Mouse (Mus musculus) embryonic facial prominence, embryonic 13.5 days (tissue): ENCODE data around the gene Shld1. TPM values are rescaled to one million over a fixed set of nuclear protein-coding genes. Genes with fewer than 3 reads are reported as not detected.

ENCODE experiments used
- ATAC-seq: fragments of 200-750 bp; cut with Nextera tagmentation; 2 replicates; pipeline ENCODE4 v1.8.0; 2017; ENCODE audit warnings: low read depth; ENCODE audit not compliant: insufficient number of reproducible peaks, insufficient read depth, low FRiP score, low TSS enrichment
- H3K27ac ChIP-seq: fragments of 300-500 bp; sonication (generic); 2 replicates; pipeline ENCODE4 v1.5.1; 2015; ENCODE audit warnings: moderate library complexity, mild to moderate bottlenecking, inconsistent platforms
- H3K27me3 ChIP-seq: fragments of 300-500 bp; sonication (generic); 2 replicates; pipeline ENCODE4 v1.6.1; 2015; ENCODE audit warnings: mild to moderate bottlenecking, inconsistent platforms
- H3K36me3 ChIP-seq: fragments of 300-500 bp; sonication (generic); 2 replicates; pipeline ENCODE4 v1.6.1; 2015; ENCODE audit warnings: mild to moderate bottlenecking, inconsistent platforms
- H3K4me1 ChIP-seq: fragments of 300-500 bp; sonication (generic); 2 replicates; pipeline ENCODE4 v1.6.1; 2015; ENCODE audit warnings: inconsistent platforms
- H3K4me2 ChIP-seq: fragments of 300-500 bp; sonication (generic); 2 replicates; pipeline ENCODE4 v1.6.1; 2015; ENCODE audit warnings: moderate library complexity, mild to moderate bottlenecking, inconsistent platforms
- H3K4me3 ChIP-seq: fragments of 300-500 bp; sonication (generic); 2 replicates; pipeline ENCODE4 v1.5.1; 2015; ENCODE audit warnings: mild to moderate bottlenecking, inconsistent platforms
- H3K9ac ChIP-seq: fragments of 300-500 bp; sonication (generic); 2 replicates; pipeline ENCODE4 v1.6.1; 2015; ENCODE audit warnings: mild to moderate bottlenecking, inconsistent platforms
- H3K9me3 ChIP-seq: fragments of 300-500 bp; sonication (generic); 2 replicates; pipeline ENCODE4 v1.6.1; 2016; ENCODE audit warnings: inconsistent platforms
- WGBS: fragments of 180-500 bp; shearing (Covaris S2); methylation state at CpG from one replicate; pipeline ENCODE4 v1.1.7; 2015; ENCODE audit warnings: mixed read lengths; 5-methylcytosine and 5-hydroxymethylcytosine counted together
- polyA plus RNA-seq: library from polyadenylated mRNA; unstranded; fragments of >200 nt; fragmentation: Nextera tagmentation; extraction: Ambion mirVana; gene quantifications from 2 replicates; pipeline ENCODE4 v1.2.1, GENCODE M21; 2015

The Shld1 gene
- polyA plus RNA-seq, 1 experiment from 2014 or later: 15.0 TPM

DNA sequence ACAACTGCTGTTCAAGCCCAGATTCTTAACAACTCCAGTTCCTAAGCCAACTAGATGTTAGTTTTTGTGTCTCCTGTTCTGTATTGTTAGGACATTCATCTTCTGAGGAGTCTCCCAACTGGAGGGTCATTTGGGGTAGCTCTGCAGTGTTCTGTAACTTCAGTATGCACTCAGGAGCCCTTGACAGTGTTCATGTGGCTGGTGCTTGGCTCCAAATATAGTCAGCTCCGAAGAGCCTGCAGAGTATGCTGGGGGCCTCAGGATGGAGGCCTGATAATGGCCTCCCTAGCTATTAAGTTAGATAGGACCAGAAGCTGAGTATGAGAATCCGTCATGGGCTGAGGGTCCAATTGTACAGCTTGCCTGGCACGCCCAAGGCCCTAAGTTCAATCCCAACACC lies 7.2 kb downstream of the Shld1 start:
- H3K27me3 ChIP-seq: no peaks in the 10 kb centered on the region
- H3K4me1 ChIP-seq: peaks cover 11% of the 10 kb centered on the region
- peaks cover 17% of the 10 kb centered on the region; the same call in 1 of the 2 replicates for H3K36me3 ChIP-seq
- no peak for ATAC-seq
- no peak overlapping the region for H3K4me3 ChIP-seq
- 85% methylated on average over 3 of the region's 3 CpGs for WGBS
- no peak overlapping the region for H3K4me2 ChIP-seq
- H3K9ac ChIP-seq: no peak overlapping the region
- H3K9me3 ChIP-seq: no peaks in the 10 kb centered on the region
- no peak overlapping the region for H3K27ac ChIP-seq

GRCm38 (mm10) chr2:132695358-132696093 lies 8.8 kb downstream of the Shld1 start:
- Histone ChIP-seq H3K9me3 (no peaks in the 10 kb centered on the region), H3K9ac (no peak overlapping the region), H3K4me2 (no peak overlapping the region), H3K4me3 (no peak overlapping the region), H3K27ac (no peak overlapping the region), H3K4me1 (no peaks in the 10 kb centered on the region), H3K36me3 (peaks cover 17% of the 10 kb centered on the region; the same call in 1 of the 2 replicates), H3K27me3 (no peaks in the 10 kb centered on the region)
- WGBS: 82% methylated on average over 9 of the region's 9 CpGs
- peak; percentile 56; the same call in 1 of the 2 replicates for ATAC-seq

- Histone ChIP-seq H3K36me3 (0 out of 2 replicates have a peak, but pooled peaks cover 12% of the 10 kb centered on the region), H3K4me2 (no peak overlapping the region), H3K27me3 (no peaks in the 10 kb centered on the region), H3K4me3 (no peak overlapping the region), H3K9me3 (no peaks in the 10 kb centered on the region), H3K9ac (no peak overlapping the region), H3K4me1 (no peaks in the 10 kb centered on the region), H3K27ac (no peak overlapping the region; the same call in 1 of the 2 replicates)
- WGBS: 89% methylated on average over 5 of the region's 5 CpGs
- no peak for ATAC-seq
Observed at GRCm38 (mm10) chr2:132696519-132696918, 9.8 kb downstream of the Shld1 start.

GRCm38 (mm10) chr2:132697256-132697655 lies 10.5 kb downstream of the Shld1 start:
- no peaks in the 10 kb centered on the region for H3K27me3 ChIP-seq
- no peaks in the 10 kb centered on the region for H3K4me1 ChIP-seq
- ATAC-seq: no peak
- H3K27ac ChIP-seq: no peak overlapping the region
- no peak overlapping the region for H3K4me3 ChIP-seq
- no peak overlapping the region for H3K9ac ChIP-seq
- no peaks in the 10 kb centered on the region for H3K9me3 ChIP-seq
- no peak overlapping the region for H3K4me2 ChIP-seq
- WGBS: 76% methylated on average over 5 of the region's 5 CpGs
- H3K36me3 ChIP-seq: 0 out of 2 replicates have a peak, but pooled peaks cover 12% of the 10 kb centered on the region

DNA sequence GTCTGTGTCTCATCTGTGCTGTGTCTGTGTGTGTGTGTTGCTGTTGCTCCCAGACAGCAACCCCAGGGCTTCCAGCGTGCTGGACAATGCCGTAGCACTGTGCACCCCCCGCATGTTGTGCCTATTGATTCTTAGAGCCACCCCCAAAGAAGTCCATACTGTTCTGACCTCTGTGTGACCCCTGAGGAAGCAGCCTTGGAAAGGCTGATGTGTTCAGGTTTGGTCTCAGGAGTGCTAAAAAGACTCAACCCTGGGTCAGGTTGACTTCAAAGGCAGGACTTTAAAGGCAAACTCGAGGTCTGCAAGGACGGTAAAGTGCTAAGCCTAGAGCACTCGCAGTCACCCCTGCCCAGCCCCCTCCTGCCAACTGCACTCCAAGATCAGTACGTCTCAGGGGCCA lies 11.0 kb downstream of the Shld1 start:
- Histone ChIP-seq H3K9me3 (no peaks in the 10 kb centered on the region), H3K36me3 (0 out of 2 replicates have a peak, but pooled peaks cover 12% of the 10 kb centered on the region), H3K4me2 (no peak overlapping the region), H3K27ac (no peak overlapping the region), H3K4me3 (no peak overlapping the region), H3K9ac (no peak overlapping the region), H3K4me1 (no peaks in the 10 kb centered on the region), H3K27me3 (no peaks in the 10 kb centered on the region)
- WGBS: 64% methylated on average over 7 of the region's 7 CpGs
- ATAC-seq: no peak

DNA sequence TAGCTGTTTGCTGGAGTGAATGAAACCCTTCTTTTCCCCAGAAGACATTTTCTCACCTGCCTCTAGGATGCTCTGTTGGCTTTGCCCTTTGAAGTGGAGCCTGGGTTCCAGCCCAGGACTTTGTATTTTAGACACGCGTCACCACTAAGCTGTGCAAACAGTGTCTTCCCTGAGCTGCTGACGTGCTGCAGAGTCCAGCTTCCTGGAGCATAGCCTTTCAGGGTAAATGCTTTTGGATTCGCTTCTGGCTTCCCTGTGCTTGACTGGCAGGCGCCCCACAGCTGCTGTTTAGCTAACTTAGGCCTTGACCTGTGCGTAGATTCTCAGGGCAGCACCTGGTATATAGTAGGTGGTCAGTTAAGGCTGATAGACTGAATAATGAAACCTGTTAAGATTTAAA lies 11.7 kb downstream of the Shld1 start:
- Histone ChIP-seq H3K9ac (no peak overlapping the region), H3K4me3 (no peak overlapping the region), H3K4me2 (no peak overlapping the region), H3K27ac (no peak overlapping the region), H3K4me1 (no peaks in the 10 kb centered on the region), H3K36me3 (0 out of 2 replicates have a peak, but pooled peaks cover 12% of the 10 kb centered on the region), H3K27me3 (no peaks in the 10 kb centered on the region), H3K9me3 (no peaks in the 10 kb centered on the region)
- 80% methylated on average over 6 of the region's 6 CpGs for WGBS
- ATAC-seq: no peak

DNA sequence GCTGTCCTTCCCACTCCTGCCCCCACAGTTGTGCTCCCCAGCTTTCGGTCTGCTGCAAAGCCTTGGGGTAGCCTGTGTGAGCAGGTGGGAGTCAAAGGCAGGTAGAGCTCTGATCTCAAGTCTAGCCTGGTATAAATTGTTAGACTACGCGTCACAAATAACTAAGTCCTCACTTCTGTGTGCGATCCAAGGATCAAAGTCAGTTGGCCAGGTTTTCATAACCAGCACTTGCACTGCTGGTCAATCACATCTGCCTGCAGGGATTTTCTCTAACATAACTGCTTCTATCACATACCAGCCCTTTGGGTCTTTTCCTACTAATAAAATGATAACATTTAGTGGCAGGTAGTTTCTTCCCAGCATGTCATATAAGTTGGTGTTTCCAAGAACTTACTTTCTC lies 14.2 kb downstream of the Shld1 start:
- no peak for ATAC-seq
- Histone ChIP-seq H3K4me1 (no peaks in the 10 kb centered on the region), H3K27me3 (no peaks in the 10 kb centered on the region), H3K36me3 (0 out of 2 replicates have a peak, but pooled peaks cover 7% of the 10 kb centered on the region), H3K9me3 (no peaks in the 10 kb centered on the region), H3K4me3 (no peak overlapping the region), H3K4me2 (no peak overlapping the region), H3K9ac (no peak overlapping the region), H3K27ac (no peak overlapping the region)
- WGBS: 83% methylated on average over 4 of the region's 4 CpGs

DNA sequence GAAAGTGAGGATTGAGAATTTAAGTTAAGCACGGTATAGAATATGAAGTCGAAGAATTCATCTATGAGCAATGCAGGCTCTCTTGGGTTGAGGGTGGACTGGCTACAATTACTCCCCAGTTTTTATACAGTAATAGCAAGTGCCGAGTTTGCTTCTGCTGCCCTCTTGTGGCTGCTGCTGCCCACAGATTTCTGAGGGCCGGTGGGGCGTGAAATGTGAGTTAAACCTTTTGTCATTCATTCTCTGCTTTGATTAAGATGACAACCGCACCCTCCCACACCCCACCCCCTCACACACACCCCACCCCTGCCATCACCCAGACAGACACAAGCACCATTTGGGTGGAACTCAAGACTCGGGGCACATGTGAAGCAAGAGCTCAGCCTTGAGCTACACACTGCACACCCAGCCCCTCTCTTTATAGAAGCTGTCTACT lies 14.7 kb downstream of the Shld1 start:
- 11% methylated on average over 7 of the region's 7 CpGs for WGBS
- Histone ChIP-seq H3K27me3 (no peaks in the 10 kb centered on the region), H3K9ac (no peak overlapping the region), H3K27ac (no peak overlapping the region), H3K4me3 (no peak overlapping the region), H3K4me1 (no peaks in the 10 kb centered on the region), H3K9me3 (no peaks in the 10 kb centered on the region), H3K4me2 (no peak overlapping the region), H3K36me3 (0 out of 2 replicates have a peak, but pooled peaks cover 7% of the 10 kb centered on the region)
- no peak for ATAC-seq

DNA sequence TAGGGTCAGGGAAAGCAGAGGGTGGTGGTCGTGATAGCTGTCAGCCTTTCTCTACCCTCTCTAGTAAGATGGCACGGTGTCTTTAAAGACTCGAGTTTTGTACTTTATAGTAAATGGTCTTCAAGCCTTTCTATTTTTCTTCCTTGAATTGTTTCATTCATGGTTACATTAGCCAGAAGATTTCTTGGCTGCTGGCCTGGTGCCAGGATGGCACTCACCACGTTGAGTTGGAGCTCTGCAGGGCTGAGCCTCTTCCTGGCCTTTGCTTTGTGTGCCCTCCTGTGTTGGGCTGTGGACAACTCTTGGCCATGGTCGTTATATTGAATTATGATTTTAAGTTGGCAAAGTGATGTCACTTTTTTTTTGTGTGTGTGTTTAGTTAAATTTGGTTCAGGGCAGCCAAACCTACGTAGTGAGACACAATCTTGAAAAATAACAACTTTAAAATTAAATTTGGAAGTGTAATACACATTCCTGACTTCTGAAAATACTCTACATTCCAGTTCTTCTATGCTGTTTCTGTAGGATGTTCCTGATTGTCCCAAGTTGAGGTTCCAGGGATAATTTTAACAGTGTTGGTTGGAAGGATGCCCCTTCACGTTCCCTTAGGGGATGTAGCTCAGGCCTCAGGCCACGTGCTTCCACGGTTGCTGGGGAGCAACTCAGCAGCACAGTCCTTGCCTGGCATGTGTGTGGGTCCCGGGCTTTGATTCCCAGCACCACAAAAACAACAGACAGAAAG lies 18.7 kb downstream of the Shld1 start:
- no peak overlapping the region for H3K4me3 ChIP-seq
- 78% methylated on average over 10 of the region's 10 CpGs for WGBS

GRCm38 (mm10) chr2:132706309-132706708 lies 19.6 kb downstream of the Shld1 start:
- no peaks in the 10 kb centered on the region for H3K9me3 ChIP-seq
- ATAC-seq: no peak
- H3K4me3 ChIP-seq: no peak overlapping the region
- no peak overlapping the region for H3K4me2 ChIP-seq
- no peaks in the 10 kb centered on the region for H3K27me3 ChIP-seq
- 78% methylated on average over 3 of the region's 3 CpGs for WGBS
- H3K27ac ChIP-seq: no peak overlapping the region
- H3K4me1 ChIP-seq: peaks cover 8% of the 10 kb centered on the region
- H3K9ac ChIP-seq: no peak overlapping the region
- peaks cover 6% of the 10 kb centered on the region; the same call in 1 of the 2 replicates for H3K36me3 ChIP-seq

More for the DNA sequence above, 18.7 kb downstream of the Shld1 start:
- no peak overlapping the region for H3K9ac ChIP-seq
- H3K27ac ChIP-seq: no peak overlapping the region
- no peak for ATAC-seq
- H3K27me3 ChIP-seq: no peaks in the 10 kb centered on the region
- peaks cover 8% of the 10 kb centered on the region for H3K4me1 ChIP-seq
- no peaks in the 10 kb centered on the region for H3K9me3 ChIP-seq
- H3K4me2 ChIP-seq: no peak overlapping the region
- no peaks in the 10 kb centered on the region for H3K36me3 ChIP-seq

DNA sequence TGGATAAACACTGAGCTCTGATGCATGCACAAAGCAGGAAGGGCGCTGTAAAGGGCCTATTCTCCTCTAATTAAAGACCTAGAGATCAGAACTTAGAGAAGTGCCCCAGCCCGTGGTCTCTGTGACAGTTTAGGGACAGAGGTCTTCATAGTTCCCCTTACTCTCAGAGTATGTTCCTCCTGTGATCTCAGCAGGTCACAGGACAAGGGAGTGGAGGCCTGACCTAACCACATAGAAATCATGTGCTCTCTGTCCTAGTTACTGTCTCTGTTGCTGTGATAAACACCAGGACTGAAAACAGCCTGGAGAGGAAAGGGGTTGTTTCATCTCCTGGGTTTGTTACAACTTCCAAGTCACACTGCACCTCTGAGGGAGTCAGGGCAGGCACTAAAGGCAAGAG lies 23.8 kb downstream of the Shld1 start:
- Histone ChIP-seq H3K9me3 (no peaks in the 10 kb centered on the region), H3K36me3 (peaks cover 6% of the 10 kb centered on the region; the same call in 1 of the 2 replicates), H3K4me1 (peaks cover 8% of the 10 kb centered on the region), H3K9ac (no peak overlapping the region), H3K4me3 (no peak overlapping the region), H3K27ac (no peak overlapping the region), H3K27me3 (no peaks in the 10 kb centered on the region), H3K4me2 (no peak overlapping the region)
- ATAC-seq: no peak
- WGBS: 65% methylated on average over 2 of the region's 2 CpGs
